Mouse (Mus musculus) bone marrow, adult 2 months (tissue): Measurements from ENCODE around the gene Gm49358.

Source experiments
- CTCF ChIP-seq: fragments of 200-500 bp; IDR thresholded peaks from 2 replicates; pipeline ENCODE4 v1.5.1; 2011; ENCODE audit warnings: low read length, control low read depth; ENCODE audit not compliant: control insufficient read depth, insufficient read depth
- POLR2A ChIP-seq: fragments of 200-500 bp; IDR thresholded peaks from 2 replicates; pipeline ENCODE4 v1.6.1; 2011; ENCODE audit warnings: low read depth, mild to moderate bottlenecking, control low read depth, low read length, borderline replicate concordance; ENCODE audit not compliant: control insufficient read depth

- TF ChIP-seq POLR2A (no peak), CTCF (no peak)
These were observed 20.4 kb downstream of the Gm49358 start for GRCm38 (mm10) chr10:86784126-86784675.
